In the genomic region with DNA sequence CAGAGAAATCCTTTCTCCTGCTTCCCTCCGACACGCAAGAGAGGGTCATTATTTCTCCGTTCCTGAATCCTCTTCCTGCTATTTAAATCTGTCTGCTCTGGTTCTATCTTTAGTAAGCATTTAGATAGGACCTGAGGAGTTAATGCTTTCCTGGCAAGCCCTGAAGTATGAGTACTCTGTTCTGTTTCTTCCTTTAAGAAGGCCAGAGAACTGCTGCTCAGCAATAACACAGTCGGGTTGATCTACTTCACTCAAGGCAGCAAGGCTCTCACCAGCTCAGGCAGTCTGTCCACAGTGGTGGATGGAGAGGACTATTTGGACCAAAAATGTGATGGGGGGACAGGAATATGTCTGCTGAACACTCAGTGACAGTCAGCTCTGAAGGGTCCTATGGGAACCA, we compare ENCODE assay signal across 17 mouse cellular contexts. TPM values are rescaled to one million over a fixed set of nuclear protein-coding genes. Genes with fewer than 3 reads are reported as not detected.
A peak's percentile ranks its signal among the peaks of the same experiment; 100 is the strongest.
DNase-seq lines count a peak whose midpoint lies in the region; ATAC-seq lines count a peak whose summit lies in the region.
"Had no signal": no experiment of that assay in that cellular context is flagged by ENCODE, and none has a peak within 500 bp of the region (broad histone marks: within the 10 kb centered on the region; RNA-seq: fewer than 3 reads in every experiment).

No protein-coding gene starts in this region.

- no peaks in the 10 kb centered on the region for H3K36me3 ChIP-seq in hindbrain, embryonic 14.5 days (replicated peaks; ENCODE audit: control insufficient read depth, insufficient read depth)
- H3K36me3 ChIP-seq in hindbrain, embryonic 10.5 days, result no peaks in the 10 kb centered on the region
- no peaks in the 10 kb centered on the region for H3K36me3 ChIP-seq in neural tube, embryonic 13.5 days
- no peaks in the 10 kb centered on the region for H3K36me3 ChIP-seq in forebrain, embryonic 15.5 days
- no peaks in the 10 kb centered on the region for H3K36me3 ChIP-seq in intestine, embryonic 15.5 days
- H3K36me3 ChIP-seq: G1E; limb, embryonic 15.5 days had no signal

- 0 out of 2 replicates have a peak overlapping the region, but pooled peaks have one; percentile 47 for H3K27ac ChIP-seq in hindbrain, embryonic 14.5 days
- H3K27ac ChIP-seq in hindbrain, embryonic 10.5 days, result no peak overlapping the region
- peak overlapping the region; percentile 54; the same call in 1 of the 2 replicates for H3K27ac ChIP-seq in neural tube, embryonic 13.5 days (replicated peaks)
- peak overlapping the region; percentile 67 for H3K27ac ChIP-seq in forebrain, embryonic 15.5 days (replicated peaks)
- H3K27ac ChIP-seq in intestine, embryonic 15.5 days, result no peak overlapping the region
- H3K27ac ChIP-seq: limb, embryonic 15.5 days had no signal

- no peak overlapping the region for H3K9ac ChIP-seq in hindbrain, embryonic 14.5 days
- no peak overlapping the region for H3K9ac ChIP-seq in neural tube, embryonic 13.5 days
- no peak overlapping the region for H3K9ac ChIP-seq in forebrain, embryonic 15.5 days (replicated peaks)
- no peak overlapping the region for H3K9ac ChIP-seq in intestine, embryonic 15.5 days
- H3K9ac ChIP-seq: limb, embryonic 15.5 days had no signal

- no peaks in the 10 kb centered on the region for H3K4me1 ChIP-seq in hindbrain, embryonic 14.5 days (replicated peaks; ENCODE audit: control insufficient read depth, insufficient read depth, low read length)
- peaks cover 11% of the 10 kb centered on the region for H3K4me1 ChIP-seq in hindbrain, embryonic 10.5 days (replicated peaks)
- H3K4me1 ChIP-seq in neural tube, embryonic 13.5 days (replicated peaks), result no peaks in the 10 kb centered on the region
- H3K4me1 ChIP-seq in forebrain, embryonic 15.5 days, result peaks cover 22% of the 10 kb centered on the region
- H3K4me1 ChIP-seq in intestine, embryonic 15.5 days (replicated peaks), result no peaks in the 10 kb centered on the region
- H3K4me1 ChIP-seq: limb, embryonic 15.5 days; megakaryocyte, embryonic 14.5 days had no signal

- H3K9me3 ChIP-seq in hindbrain, embryonic 14.5 days (ENCODE audit: control insufficient read depth, low read length), result no peaks in the 10 kb centered on the region
- no peaks in the 10 kb centered on the region for H3K9me3 ChIP-seq in hindbrain, embryonic 10.5 days
- H3K9me3 ChIP-seq in neural tube, embryonic 13.5 days, result no peaks in the 10 kb centered on the region
- no peaks in the 10 kb centered on the region for H3K9me3 ChIP-seq in forebrain, embryonic 15.5 days
- H3K9me3 ChIP-seq in intestine, embryonic 15.5 days, result no peaks in the 10 kb centered on the region
- H3K9me3 ChIP-seq: G1E; limb, embryonic 15.5 days; megakaryocyte, embryonic 14.5 days had no signal

- no peaks in the 10 kb centered on the region for H3K27me3 ChIP-seq in hindbrain, embryonic 14.5 days (ENCODE audit: control insufficient read depth, insufficient read depth, low read length)
- no peaks in the 10 kb centered on the region for H3K27me3 ChIP-seq in hindbrain, embryonic 10.5 days (ENCODE audit: insufficient read depth, poor library complexity, severe bottlenecking)
- no peaks in the 10 kb centered on the region for H3K27me3 ChIP-seq in neural tube, embryonic 13.5 days
- no peaks in the 10 kb centered on the region for H3K27me3 ChIP-seq in forebrain, embryonic 15.5 days
- H3K27me3 ChIP-seq in intestine, embryonic 15.5 days (replicated peaks), result no peaks in the 10 kb centered on the region
- H3K27me3 ChIP-seq: limb, embryonic 15.5 days; megakaryocyte, embryonic 14.5 days had no signal

- ATAC-seq in hindbrain, embryonic 14.5 days (ENCODE audit: low FRiP score), result no peak
- peak; percentile 27; the same call in 1 of the 2 replicates for ATAC-seq in neural tube, embryonic 13.5 days (ENCODE audit: low read depth)
- ATAC-seq in forebrain, embryonic 15.5 days (replicated peaks), result peak; percentile 51
- ATAC-seq in intestine, embryonic 15.5 days, result no peak

- no peak for DNase-seq in hindbrain, embryonic 14.5 days (ENCODE audit: low spot score)
- DNase-seq in hindbrain, embryonic 10.5 days (ENCODE audit: low spot score), result no peak
- DNase-seq in neural tube, embryonic 10.5 days (ENCODE audit: extremely low spot score, low spot score), result no peak
- DNase-seq in thymus, postnatal 36 days, result no peak
- DNase-seq: cerebellum, adult 9-10 months; gastrocnemius, postnatal 14 days; kidney, adult 2 months; kidney, postnatal 36 days; lung, postnatal 10 days; spleen, adult 18-20 months; thymus, adult 2 months had no signal

- WGBS in hindbrain, embryonic 14.5 days, result 51% methylated on average over 4 of the region's 4 CpGs
- WGBS in hindbrain, embryonic 10.5 days, result 76% methylated on average over 4 of the region's 4 CpGs
- WGBS in neural tube, embryonic 13.5 days, result 36% methylated on average over 4 of the region's 4 CpGs
- 11% methylated on average over 4 of the region's 4 CpGs for WGBS in forebrain, embryonic 15.5 days
- 59% methylated on average over 4 of the region's 4 CpGs for WGBS in intestine, embryonic 15.5 days

- H3K4me2 ChIP-seq in hindbrain, embryonic 14.5 days (replicated peaks), result no peak overlapping the region
- no peak overlapping the region for H3K4me2 ChIP-seq in neural tube, embryonic 13.5 days
- H3K4me2 ChIP-seq in forebrain, embryonic 15.5 days (replicated peaks), result no peak overlapping the region
- H3K4me2 ChIP-seq in intestine, embryonic 15.5 days (replicated peaks), result no peak overlapping the region
- H3K4me2 ChIP-seq: limb, embryonic 15.5 days had no signal

- H3K4me3 ChIP-seq in hindbrain, embryonic 14.5 days (replicated peaks; ENCODE audit: low read length), result no peak overlapping the region
- H3K4me3 ChIP-seq in hindbrain, embryonic 10.5 days, result no peak overlapping the region
- H3K4me3 ChIP-seq in neural tube, embryonic 13.5 days, result no peak overlapping the region
- H3K4me3 ChIP-seq in forebrain, embryonic 15.5 days, result no peak overlapping the region
- H3K4me3 ChIP-seq in intestine, embryonic 15.5 days (replicated peaks), result no peak overlapping the region
- H3K4me3 ChIP-seq: limb, embryonic 15.5 days; megakaryocyte, embryonic 14.5 days had no signal

RNA-seq across cellular contexts. Expression of a gene that starts 39.7 kb away (rescaled TPM):
- 0.21 TPM in 1 of 2 replicates, not detected in the other for polyA plus RNA-seq in hindbrain, embryonic 14.5 days (2014; fragmentation: Nextera tagmentation; extraction: Ambion mirVana)
- not detected in 2 replicates for polyA plus RNA-seq in hindbrain, embryonic 10.5 days (2016; fragmentation: Nextera tagmentation; extraction: Ambion mirVana)
- 1.5 and 2.7 TPM in 2 replicates for polyA plus RNA-seq in neural tube, embryonic 13.5 days (2015; fragmentation: Nextera tagmentation; extraction: Ambion mirVana)
- polyA plus RNA-seq in forebrain, embryonic 15.5 days (2015; fragmentation: Nextera tagmentation; extraction: Ambion mirVana), result not detected in 2 replicates
- polyA plus RNA-seq in intestine, embryonic 15.5 days (2015; fragmentation: Nextera tagmentation; extraction: Ambion mirVana), result 8.7 and 10.0 TPM in 2 replicates
- polyA plus RNA-seq: G1E had no signal

Comparison
In these comparisons a context has a peak if more than half of its experiments do, and no peak if none do; other contexts are left out.
1. H3K27ac ChIP-seq: peak in hindbrain, embryonic 14.5 days (single experiment), neural tube, embryonic 13.5 days (single experiment) and forebrain, embryonic 15.5 days (single experiment); none in hindbrain, embryonic 10.5 days (single experiment) and intestine, embryonic 15.5 days (single experiment).
2. ATAC-seq: peak in neural tube, embryonic 13.5 days (single experiment) and forebrain, embryonic 15.5 days (single experiment); none in hindbrain, embryonic 14.5 days (single experiment) and intestine, embryonic 15.5 days (single experiment).